Mouse (Mus musculus) B cell, adult 62 days (primary cell): ENCODE data around the gene Parp4. TPM values are rescaled to one million over a fixed set of nuclear protein-coding genes. Genes with fewer than 3 reads are reported as not detected.

ENCODE experiments used
- total RNA-seq: library from RNA; stranded (reverse); gene quantifications from 4 replicates; pipeline ENCODE4 v1.2.4, GENCODE M21; 2023

Parp4 gene
- total RNA-seq = 73.6 to 80.3 TPM (median 76.9 TPM) in 4 replicates

DNA sequence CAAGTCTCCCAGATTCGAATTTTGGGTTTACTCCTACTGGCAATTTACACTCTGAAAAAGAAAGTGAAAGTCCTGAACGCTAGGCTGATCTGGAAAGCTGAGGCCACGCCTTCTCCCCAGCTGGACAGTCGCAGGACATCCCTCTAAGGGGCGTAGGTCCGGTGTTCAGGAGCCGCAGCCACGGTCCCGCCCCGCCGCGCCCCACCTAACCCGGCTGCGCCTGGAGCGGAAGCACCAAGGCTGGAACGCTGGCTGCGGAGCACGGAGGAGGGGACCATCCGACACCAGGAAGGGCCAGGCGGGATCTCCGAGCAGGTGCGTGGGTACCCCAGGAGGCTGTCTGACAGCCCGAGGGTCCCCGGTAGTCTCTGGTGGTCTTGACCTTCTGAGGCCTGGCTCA, at the start of gene Parp4, which contains the start of gene Cenpj:
Parp4 (plus strand) TSS at position 204 of the 400 bp plus-strand sequence.
Cenpj (minus strand) TSS at position 10 of the 400 bp plus-strand sequence.

DNA sequence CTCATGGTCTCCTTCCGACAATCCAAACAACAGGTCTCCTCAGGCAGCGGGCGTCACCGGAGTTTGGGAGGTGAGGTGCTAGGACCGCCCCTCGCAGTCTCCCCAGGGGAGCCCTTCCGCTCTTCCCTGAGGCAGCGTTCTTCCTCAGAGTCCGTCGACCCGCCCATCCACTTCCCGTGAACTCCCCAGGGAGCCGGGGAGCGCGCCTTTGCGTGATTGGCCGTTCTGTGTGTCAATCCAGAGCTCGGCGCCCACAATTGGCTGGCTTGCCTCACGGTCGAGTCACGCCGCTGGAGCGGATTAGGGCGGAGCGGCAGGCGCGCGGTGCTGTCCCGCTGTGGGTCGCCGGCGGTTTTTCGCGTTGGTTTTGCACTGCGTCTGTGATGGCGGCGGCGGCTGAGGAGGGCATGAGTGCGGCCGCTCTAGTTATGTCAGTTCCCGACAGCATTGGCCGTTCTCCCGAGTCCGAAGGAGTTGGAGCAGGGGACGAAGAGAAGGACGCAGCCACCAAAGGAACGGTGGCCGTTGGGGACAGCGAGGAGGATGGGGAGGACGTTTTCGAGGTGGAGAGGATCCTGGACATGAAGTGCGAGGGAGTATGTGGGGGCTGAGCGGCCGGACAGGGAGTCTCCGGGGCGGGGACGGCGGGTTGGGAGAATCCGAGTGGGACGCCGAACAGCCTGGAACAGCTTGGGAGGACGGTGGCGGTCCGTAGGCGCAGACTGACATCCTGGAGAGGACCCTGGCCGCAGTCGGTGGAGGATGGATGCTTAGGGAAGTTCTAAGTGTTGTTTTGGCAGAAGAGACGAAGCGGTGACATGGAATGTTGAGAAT, 92.8 kb downstream of the Parp4 start, which contains the start of gene Mphosph8:
Mphosph8 (plus strand) TSS at position 280 of the 834 bp plus-strand sequence.

Other genes with a start within 250 kb of the Parp4 start
- not detected in 4 replicates for gene Atp12a, start 210.6 kb upstream of the Parp4 start, total RNA-seq
- 0.67 to 1.3 TPM (median 0.84 TPM) in 4 replicates for gene Rnf17, start 173.0 kb upstream of the Parp4 start, total RNA-seq
- gene Cenpj, start 194 bp upstream of the Parp4 start, total RNA-seq = 9.5 to 16.4 TPM (median 10.9 TPM) in 4 replicates
- gene Mphosph8, start 92.6 kb downstream of the Parp4 start, total RNA-seq = 38.1 to 55.4 TPM (median 43.7 TPM) in 4 replicates
- gene Pspc1, start 202.7 kb downstream of the Parp4 start, total RNA-seq = 76.3 to 88.5 TPM (median 82.7 TPM) in 4 replicates
- gene Zmym5, start 236.1 kb downstream of the Parp4 start, total RNA-seq = 70.7 to 80.5 TPM (median 78.6 TPM) in 4 replicates